Mouse (Mus musculus) hematopoietic stem cell, adult 5-6 weeks (primary cell): ENCODE data around the gene Des. TPM values are rescaled to one million over a fixed set of nuclear protein-coding genes. Genes with fewer than 3 reads are reported as not detected.

Experiments used
- ATAC-seq, 2 experiments: fragments of 125-278 bp in 1 of 2; replicated peaks in 1 of 2; 2 replicates each; pipeline ENCODE4 v1.8.0; 2016 to 2017; ENCODE audit warnings: inconsistent platforms in 2 of 2, mild to moderate bottlenecking in 2 of 2, moderate number of reproducible peaks in 2 of 2, low read depth in 1 of 2, moderate TSS enrichment in 1 of 2; ENCODE audit not compliant: low FRiP score in 2 of 2, poor library complexity in 2 of 2, severe bottlenecking in 2 of 2, insufficient read depth in 1 of 2, low TSS enrichment in 1 of 2
- total RNA-seq: library from RNA; stranded (forward); fragments of 172-1452, 232-1000 nt; gene quantifications from 2 replicates; pipeline ENCODE4 v1.2.3, GENCODE M21; 2017

The Des gene
- total RNA-seq, 1 experiment from 2014 or later: not detected

DNA sequence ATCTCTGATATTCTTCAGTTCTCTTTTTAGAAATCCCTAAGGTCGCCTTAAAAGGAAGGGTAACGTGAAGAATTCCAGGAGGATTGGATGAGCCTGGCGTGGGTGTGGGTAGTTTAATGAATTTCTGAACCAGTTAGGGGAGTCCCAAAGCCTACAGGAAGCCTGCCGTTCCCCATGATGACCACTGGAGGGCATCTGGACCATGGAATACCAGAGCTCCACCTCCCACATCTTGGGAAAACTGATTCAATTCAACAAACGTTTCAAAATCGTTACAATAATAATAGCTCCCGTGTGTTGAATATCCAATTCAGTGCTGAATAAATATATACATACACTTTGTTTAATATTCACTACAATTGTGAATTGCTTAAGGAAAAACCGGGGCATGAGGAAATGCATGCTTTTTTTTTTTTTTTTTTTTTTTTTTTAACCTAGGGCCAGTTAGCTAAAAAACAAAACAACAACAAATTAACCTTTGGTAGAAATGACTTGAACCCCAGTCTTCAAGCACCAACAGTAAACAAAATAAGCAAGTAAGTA, 17.2 kb upstream of the Des start:
- peak; percentile 44 to 70; a peak in 2 of 4 replicates for ATAC-seq

DNA sequence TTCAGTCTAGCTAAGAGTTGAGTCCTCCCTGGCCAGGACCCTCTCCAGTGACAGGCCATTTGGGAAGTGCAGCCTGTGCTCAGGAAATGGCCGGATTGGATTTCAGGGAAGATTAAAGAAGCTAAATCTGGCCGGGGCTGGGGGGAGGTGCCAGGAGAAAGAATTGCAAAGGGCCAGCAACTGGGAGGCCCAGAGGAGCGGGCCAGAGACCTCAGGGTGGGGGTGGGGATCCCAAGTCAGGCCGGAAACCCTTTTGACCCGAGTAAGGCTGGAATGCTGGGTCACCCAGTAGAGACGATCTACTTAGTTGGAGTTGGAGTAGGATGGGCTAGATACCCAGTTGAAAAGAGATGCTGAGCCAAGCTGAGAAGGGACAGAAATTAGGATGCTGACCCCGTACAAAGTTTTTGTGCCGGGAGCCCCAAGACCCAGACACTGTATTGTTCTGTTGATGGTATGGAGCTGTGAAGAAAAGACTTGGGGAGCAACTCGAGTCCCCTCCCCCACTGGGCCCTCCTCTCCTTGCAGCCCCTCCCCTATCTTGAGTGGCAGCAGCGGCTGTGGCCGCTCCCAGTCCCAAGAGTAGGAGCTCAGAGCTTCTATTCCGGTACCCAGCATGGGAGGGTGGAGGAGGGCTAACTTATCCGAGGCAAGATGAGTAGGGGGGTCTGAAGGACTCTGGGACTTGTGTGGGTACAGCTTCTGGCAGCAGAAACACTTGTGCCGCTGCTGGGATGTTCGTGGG, 15.7 kb upstream of the Des start:
- ATAC-seq: no peak

DNA sequence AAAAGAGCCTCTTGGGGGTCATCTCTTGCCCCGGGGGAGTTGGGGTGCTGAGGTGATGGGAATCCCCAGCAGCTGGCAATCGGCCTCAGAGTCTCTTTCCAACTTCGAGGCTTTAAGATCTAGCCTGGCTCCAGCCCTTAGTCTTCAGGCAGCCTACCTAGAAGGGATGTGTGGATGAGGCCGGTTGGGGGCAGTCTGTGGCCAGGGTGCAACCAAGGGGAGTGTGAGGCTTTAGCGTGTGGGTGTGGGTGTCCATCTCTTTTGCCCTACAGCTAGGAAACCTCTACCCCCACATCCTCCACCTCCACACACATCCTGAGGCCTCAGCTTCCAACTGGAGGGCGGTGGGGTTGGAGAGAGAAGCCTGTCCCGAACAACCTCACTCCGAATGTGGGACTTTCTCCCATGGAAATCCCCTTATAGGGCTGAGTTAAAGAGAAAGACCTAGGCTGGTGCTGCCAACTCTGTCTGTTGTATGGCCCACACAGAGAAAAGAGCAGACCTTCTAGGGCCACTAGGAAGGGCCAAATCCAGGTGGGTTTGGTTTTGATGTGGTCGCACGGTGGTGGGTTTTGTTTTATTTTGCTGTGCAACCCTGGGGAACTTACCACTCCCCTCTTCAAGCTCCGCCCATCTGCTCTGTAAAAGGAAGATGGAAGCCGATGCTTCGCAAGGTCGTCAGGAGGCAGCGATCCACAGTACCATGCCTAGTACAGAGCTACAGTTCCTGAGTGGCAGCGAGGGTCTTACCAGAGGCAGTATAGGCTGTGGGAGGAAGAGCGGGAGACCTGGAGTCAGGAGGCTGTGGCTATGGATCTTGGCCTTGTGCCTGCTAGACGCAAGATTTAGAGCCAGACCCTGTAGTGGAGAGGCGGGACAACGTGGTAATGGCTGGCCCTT, 14.8 kb upstream of the Des start:
- no peak for ATAC-seq

DNA sequence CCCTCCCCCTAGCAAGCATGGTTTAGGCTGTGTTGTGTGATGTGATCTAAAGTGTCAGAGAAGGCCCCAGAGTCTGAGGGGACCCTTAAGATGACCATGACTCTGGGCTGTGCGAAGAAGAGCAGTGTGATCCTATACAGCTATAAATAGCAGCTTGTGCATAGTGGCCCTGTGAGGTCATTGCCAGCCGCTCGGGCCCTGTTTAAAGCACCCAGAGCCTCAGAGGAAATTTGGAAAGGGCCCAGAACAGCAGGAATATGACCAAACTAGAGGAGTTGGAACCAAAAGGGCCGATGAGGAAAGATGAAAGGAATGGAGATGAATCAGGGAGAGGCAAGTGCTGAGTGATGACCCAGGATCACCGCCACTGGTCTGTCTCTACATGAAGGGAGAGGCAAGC, 12.8 kb upstream of the Des start:
- no peak for ATAC-seq

DNA sequence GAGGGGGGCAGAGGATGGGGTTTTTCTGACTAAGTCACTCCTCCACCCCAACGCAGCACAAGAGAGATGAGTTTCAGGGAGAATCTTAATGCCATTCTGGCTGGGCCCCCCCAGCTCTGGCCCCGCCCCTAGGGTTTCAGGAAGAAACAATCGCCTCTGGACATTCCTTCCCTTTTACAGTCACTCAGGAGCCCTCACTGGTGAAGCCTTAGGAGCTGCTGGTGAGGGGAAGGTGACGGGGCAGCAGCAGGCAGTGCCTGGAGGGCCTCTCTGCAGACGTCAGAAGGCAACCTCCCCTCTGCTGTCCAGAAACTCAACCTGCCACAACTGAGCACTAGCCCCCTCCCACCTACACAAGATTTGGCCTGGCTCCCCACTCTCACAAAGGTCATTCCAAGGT, 10.9 kb upstream of the Des start:
- no peak for ATAC-seq

DNA sequence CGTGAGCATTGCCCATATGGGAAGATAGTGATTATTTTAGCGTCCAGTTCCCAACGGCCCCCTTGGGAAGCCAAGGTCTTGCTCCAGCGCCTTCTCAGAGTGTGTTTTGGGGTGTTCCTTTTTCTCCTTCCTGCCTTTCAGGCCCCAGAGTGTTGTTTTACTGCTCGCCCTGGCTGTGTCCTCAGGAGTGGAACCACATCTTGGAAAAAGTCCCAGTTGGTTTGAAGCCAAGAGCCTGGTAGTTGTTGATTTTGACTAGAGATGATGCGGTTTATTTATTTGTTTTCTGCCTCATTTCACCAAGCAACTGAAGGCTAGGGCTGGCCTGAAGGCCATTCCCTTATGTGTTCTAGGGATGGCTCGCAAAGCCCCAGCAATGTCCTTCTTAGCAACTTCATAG, 2.9 kb upstream of the Des start:
- no peak for ATAC-seq

DNA sequence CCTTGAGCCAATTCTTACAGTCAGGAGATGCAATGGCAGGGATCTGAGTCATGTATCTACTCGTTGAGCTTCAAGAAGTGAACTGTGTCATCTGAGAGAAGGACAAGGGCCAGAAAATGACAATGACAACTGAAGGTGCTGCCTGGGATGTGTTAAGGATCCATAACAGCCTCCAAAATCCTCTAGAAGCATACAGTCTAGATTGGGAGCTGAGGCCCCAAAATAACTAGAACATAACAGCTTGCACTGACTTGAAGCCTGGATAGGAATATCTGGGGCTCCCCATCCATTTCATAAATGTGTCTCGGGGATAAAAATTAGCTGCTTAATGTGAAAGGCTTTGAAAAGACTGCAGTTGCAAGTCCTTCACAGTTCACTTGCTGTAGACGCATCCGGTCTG, 2.1 kb upstream of the Des start:
- ATAC-seq: no peak

DNA sequence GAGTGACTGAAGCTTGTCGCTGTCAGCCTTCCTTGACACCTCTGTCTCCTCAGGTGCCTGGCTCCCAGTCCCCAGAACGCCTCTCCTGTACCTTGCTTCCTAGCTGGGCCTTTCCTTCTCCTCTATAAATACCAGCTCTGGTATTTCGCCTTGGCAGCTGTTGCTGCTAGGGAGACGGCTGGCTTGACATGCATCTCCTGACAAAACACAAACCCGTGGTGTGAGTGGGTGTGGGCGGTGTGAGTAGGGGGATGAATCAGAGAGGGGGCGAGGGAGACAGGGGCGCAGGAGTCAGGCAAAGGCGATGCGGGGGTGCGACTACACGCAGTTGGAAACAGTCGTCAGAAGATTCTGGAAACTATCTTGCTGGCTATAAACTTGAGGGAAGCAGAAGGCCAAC, 783 bp upstream of the Des start:
- no peak for ATAC-seq

DNA sequence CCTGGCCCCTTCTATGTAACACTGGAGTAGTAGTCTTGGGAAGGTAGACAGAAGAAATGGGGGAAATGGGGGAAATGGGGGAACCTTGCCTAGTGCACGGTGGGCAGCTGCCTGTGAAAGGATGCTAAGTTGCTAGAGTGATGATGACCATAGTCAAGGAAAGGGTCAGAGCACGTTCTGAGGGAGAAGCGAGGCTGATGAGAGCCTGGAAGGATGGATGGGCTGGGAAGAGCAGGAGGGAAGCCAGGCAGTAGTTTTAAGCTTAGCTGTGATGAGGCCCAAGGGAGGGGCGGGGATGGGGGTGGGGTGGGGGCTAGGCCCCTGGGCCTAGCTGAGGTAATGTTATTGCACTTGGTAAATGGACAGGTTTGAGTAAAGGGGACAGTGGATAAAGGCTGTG, 994 bp downstream of the Des start:
- ATAC-seq: no peak

DNA sequence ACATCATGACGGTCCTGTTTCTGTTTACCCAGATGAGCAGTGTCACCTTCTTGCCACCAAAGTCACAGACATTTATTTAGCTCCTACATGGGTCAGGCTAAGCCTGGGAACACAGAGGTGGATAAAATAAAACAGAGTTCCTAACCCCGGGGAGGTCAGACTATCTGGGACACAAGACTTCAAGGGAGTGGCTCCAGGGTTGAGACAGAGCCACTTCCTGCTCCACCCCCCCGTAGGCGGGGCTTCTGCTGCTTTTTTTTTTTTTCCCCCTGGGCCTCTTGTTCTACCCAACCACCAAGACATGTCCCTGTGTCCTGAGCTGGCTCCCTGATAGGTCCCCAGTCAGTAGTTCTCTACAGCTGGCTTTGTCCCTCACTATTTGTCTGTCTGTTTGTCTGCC, 1.6 kb downstream of the Des start:
- no peak for ATAC-seq

DNA sequence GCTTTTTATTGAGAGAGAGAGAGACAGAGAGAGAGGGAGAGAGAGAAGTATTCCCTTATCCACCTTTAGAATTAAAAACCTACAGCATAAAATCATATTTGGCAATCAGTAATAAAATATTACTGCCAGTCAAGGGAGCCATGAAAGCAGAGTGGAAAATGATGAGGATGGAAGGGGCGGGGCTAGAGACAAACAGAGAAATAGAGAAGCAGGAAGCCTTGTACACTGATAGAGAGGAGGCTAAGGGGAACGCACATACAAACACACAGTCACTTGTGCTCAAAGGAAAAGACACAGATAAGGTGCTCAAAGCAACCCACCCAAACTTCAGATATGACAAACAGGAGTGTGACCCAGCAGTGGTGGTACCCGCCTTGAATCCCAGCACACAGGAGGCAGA, 3.7 kb downstream of the Des start:
- ATAC-seq: no peak

DNA sequence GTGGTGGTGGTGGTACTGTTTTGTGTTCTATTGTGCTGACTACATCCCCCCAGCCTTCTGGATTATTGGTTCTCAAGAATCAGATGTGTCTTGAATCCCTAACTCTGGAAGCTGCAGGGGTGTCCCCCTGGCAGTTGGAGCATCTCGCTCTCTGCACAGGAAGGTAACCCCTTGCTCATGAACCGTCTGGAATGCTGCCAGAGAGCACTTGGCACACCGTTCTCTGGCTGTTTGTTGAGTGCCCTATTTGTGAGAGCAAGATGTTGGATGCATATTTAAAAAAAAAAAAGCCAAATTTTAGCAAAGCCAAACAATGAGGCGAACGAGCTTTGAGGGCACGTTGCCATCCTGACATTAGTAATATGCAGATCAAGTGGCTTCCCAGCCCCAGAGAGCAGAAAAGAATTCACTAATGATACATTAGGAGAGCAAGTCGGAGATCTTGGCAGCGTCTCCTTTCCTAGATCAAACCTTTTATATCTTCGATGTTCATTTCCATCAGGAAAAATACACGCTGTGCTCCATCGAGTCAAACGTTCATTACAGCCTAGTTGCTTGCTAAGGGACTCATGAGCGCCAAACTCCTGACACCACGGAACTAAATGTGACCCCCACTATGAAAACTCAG, 5.5 kb downstream of the Des start:
- no peak for ATAC-seq

DNA sequence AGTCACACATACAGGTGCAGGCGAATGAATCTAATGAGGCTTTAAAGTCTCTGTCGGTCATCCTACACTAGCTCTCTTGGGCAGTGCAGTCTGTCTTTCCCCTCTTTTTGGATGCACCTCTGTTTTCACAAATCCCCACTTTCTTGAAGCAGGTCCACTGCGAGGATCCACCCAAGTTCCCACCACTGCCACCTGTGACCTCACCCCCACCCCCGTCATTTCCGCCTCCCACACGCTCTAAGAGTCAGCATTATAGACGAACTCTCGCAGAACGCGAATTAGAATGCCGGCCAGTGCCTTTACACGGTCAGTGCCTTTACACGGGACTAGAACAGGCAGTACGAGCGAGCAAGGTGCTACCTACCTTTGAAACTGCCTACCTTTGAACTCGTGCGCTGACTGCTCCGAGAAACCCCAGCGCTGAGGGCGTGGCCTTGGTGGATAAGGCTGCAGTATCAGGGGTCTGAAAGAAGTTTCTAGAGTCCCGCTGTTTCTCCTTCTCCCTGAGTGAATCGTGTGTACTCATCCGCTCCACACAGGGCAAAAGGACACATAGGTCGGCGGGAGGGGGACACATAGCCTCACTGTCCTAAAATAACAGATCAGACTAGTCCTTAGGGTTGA, 9.3 kb downstream of the Des start:
- no peak for ATAC-seq

DNA sequence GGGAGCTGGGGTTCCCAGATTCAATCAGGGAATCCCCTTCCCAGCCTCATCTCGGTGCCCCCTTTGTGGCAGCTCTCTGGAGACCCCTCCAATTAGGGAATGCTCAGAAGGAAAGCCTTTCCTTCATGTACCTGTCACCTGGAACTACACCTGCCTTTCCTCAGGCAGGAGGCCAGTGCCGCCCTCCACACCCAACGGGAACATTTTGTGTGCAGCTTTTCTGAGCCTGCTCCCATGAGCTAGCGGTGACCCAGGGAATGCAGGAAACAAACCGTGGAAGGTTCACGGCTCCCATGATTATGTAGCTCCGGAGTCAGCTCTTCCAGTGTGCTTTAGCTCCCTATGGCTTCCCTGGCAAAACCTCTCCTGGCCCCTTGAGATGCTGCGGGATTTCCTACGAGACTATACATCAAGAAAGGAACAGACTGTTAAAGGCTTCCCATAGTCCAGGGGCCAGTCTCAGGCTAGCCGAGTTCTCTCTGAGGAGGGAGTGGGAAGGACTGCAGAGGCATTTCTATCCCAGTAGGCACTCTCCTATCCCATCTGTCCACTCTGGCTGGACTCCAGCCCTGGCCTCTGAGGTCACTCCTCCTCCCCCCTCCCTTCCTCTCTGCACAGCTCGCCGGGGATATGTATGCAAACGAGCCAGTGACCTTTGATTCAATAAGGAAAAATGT, 10.0 kb downstream of the Des start:
- no peak for ATAC-seq

DNA sequence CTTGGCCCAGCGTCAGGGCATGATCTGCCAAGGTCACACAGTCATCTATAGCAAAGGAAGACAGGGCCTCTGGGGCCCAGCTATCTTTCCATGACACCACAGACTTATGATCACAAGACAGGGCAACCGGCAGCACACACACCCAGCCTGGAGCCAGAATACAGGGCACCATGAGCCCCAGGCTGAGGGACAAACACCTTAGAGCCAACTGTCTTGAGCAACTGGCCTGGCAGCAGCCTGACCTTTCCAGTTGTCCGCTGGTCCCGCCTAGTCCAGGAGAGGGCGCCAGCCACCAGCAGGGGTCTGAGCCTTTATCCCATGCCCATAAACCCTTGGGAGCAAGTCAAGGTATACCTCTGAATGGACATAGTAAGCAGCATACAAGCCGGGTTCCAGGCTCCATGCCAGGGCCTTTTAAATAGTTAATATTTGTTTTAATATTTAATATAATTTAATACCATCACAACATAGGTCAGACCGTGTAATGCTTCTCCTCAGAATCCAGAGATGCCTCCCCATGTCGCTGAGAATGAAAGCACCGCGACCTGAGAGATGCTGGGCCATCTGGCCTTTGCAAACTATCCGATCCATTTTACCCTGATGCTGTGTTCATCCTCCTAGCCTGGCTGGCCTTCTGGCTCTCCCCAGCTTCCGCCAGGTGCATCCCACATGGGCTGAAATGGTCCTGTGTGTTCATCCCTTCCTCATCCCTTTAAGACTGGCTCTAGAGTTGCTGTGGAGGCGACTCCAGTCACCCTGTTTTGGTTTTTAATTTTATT, 11.4 kb downstream of the Des start:
- no peak for ATAC-seq

DNA sequence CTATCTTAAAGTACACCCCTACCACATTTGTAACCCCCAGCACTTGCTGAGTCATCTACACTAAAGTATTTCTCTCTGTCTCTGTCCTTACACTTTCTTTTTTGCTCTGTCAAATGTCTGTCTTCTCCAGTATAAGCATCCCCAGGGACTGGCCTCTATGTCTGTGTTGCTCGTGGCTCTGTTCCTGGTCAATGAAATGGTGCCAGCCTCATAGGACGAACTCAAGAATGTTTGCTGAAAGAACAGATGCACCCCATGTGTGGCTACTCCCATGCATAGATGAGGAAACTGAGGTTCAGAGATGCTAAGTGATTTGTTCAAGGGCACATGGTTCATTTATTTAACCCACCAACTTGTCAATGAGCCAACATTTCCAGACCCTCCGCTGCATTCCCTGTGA, 12.3 kb downstream of the Des start:
- ATAC-seq: no peak
